Mouse (Mus musculus) myocyte (in vitro differentiated cells): Measurements from ENCODE around the gene Pmp22.

Experiments
- MYOD1 ChIP-seq, 3 experiments: IDR thresholded peaks; one replicate each; pipeline ENCODE4 v1.6.1; 2011; ENCODE audit warnings: control low read depth in 2 of 3, low read depth in 2 of 3, mild to moderate bottlenecking in 2 of 3, moderate library complexity in 1 of 3; ENCODE audit not compliant: insufficient read length in 2 of 3, control insufficient read depth in 1 of 3
- POLR2A ChIP-seq: IDR thresholded peaks from one replicate; pipeline ENCODE4 v1.6.1; 2011; ENCODE audit warnings: low read depth, mild to moderate bottlenecking, control low read depth, moderate library complexity; ENCODE audit not compliant: insufficient read length
- USF1 ChIP-seq: IDR thresholded peaks from one replicate; pipeline ENCODE4 v1.6.1; 2011; ENCODE audit warnings: low read depth, mild to moderate bottlenecking, control low read depth, moderate library complexity

DNA sequence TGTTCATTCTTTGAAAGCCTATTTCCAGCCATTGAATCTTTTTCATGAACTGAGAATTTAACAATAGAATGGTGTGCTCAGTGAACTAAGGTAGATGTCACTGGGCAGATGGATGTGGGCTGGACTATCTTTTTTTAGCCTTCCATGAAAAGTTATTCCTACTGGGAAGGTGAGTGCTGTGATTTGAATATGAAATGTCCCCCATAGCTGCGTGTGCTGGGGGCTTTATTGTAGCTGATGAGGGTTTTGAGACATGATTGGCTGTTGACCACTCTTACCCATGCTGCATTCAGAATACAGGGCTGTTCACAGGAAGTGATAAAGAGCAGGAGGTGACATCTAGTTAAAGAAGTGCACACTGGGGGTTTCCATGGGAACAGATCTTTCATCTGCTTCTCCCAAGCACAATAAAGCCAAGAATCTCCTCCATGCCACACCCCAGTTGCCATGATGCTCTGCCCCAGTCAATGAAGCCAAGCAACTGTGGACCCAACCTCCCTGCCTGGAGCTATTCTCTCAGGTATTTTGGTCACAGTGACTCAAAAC is 19.5 kb upstream of the Pmp22 start:
- TF ChIP-seq USF1, result no peak
- TF ChIP-seq POLR2A, result no peak
- TF ChIP-seq MYOD1 (IDR thresholded peaks at IDR 0.05; ENCODE audit: control insufficient read depth in 1 of 3, insufficient read length in 2 of 3, low read depth in 2 of 3), result no peak
